Mouse (Mus musculus) E14TG2a.4 (cell line): ENCODE data around the gene Irf2bp2.

Experiments used
- H3K27me3 ChIP-seq: 2 replicates; pipeline ENCODE4 v1.6.1; 2014; ENCODE audit warnings: low read length, control low read depth; ENCODE audit not compliant: insufficient read depth
- H3K36me3 ChIP-seq: 2 replicates; pipeline ENCODE4 v1.6.1; 2014; ENCODE audit warnings: low read length, control low read depth; ENCODE audit not compliant: insufficient read depth
- H3K4me1 ChIP-seq: replicated peaks from 2 replicates; pipeline ENCODE4 v1.6.1; 2014; ENCODE audit warnings: low read depth, low read length, control low read depth
- H3K4me3 ChIP-seq: replicated peaks from 2 replicates; pipeline ENCODE4 v1.5.1; 2014; ENCODE audit warnings: mild to moderate bottlenecking, low read length
- H3K9me3 ChIP-seq: 2 replicates; pipeline ENCODE4 v1.6.1; 2014; ENCODE audit warnings: low read length, control low read depth
- CTCF ChIP-seq: conservative IDR thresholded peaks from 2 replicates; pipeline ENCODE4 v1.5.1; 2014; ENCODE audit warnings: low read length
- NANOG ChIP-seq: IDR thresholded peaks from 2 replicates; pipeline ENCODE4 v1.6.1; 2014; ENCODE audit warnings: borderline replicate concordance, low read length, mixed read lengths
- POU5F1 ChIP-seq: IDR thresholded peaks from 2 replicates; pipeline ENCODE4 v1.6.1; 2014; ENCODE audit warnings: low read length, borderline replicate concordance

Irf2bp2 gene

DNA sequence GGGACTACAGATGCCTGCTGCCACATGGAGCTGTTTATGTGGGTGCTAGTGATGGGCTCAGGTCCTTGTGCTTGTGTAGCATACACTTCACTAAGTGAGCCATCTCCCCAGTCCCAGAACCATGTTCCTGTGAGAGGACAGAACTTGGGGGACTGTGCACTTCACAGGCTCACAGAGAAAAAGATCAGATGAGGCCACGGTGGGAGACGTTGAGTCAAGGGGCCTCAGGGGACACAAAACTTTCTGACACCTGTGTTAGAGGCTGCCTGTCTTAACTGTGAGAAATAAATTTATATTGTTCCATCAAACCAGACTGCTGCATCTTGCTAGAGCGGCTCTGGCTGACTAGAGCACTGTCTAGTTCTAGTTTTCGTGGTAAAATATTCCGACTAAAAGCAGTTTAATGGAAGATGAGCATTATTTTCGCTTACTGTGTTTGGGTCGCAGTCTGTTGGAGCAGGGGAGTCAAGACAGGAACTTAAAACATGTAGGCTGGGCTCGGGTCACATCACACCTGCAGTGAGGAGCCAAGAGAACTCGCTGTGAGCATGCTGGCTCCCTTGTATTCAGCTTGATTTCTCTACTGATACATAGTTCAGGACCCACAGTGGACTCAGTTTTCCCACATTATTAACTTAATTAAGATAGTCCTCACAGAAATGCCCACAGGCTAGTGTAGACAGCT is 28.5 kb upstream of the Irf2bp2 start:
- no peak overlapping the region for H3K4me3 ChIP-seq
- H3K36me3 ChIP-seq: no peaks in the 10 kb centered on the region
- TF ChIP-seq NANOG: no peak
- TF ChIP-seq CTCF: no peak
- TF ChIP-seq POU5F1: no peak
- no peaks in the 10 kb centered on the region for H3K4me1 ChIP-seq
- H3K27me3 ChIP-seq: no peaks in the 10 kb centered on the region
- H3K9me3 ChIP-seq: no peaks in the 10 kb centered on the region

DNA sequence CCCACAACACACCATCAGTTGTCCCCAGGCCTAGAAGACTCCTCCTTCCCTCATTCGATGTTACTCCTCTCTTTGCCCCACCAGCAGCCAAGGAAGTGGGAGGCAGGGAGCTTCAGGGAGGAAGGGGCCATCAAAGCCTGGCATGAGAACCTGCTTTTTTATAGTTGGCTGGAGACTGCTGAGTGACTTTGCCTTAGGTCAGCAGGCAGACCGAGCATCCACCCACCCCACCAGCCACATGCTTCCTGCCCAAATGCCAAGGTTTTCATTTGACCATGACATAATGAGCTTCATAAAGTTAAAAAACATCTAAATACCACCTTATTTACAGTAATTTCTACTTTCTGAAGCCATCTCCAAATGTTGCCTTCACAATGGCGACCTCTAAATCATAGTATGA is 26.9 kb upstream of the Irf2bp2 start:
- Histone ChIP-seq H3K4me1 (peaks cover 3% of the 10 kb centered on the region; the same call in 1 of the 2 replicates), H3K9me3 (no peaks in the 10 kb centered on the region), H3K4me3 (no peak overlapping the region), H3K36me3 (no peaks in the 10 kb centered on the region), H3K27me3 (no peaks in the 10 kb centered on the region)
- TF ChIP-seq NANOG (no peak), CTCF (no peak), POU5F1 (no peak)

DNA sequence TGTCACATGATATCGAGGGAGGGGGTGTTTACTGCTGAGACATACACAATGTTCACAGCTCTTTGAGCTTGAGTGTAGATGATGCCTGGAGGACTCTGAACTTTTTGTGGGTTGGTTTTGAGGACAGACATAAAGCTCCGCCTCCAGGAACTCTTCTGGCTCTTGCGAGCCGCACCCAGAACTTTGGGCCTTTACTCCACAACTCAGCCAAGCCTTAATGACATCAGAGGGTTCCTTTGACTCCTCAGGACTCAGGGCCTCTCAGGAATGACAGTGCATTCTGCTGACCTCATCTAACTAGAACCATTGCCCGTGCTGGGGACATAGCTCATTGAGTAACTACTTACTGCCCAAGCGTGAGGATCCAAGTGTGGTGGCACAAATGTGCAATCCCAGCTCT is 25.7 kb upstream of the Irf2bp2 start:
- H3K4me1 ChIP-seq: peaks cover 13% of the 10 kb centered on the region
- H3K9me3 ChIP-seq: no peaks in the 10 kb centered on the region
- no peak for TF ChIP-seq CTCF
- TF ChIP-seq NANOG: no peak
- TF ChIP-seq POU5F1: no peak
- no peaks in the 10 kb centered on the region for H3K36me3 ChIP-seq
- H3K27me3 ChIP-seq: no peaks in the 10 kb centered on the region
- no peak overlapping the region for H3K4me3 ChIP-seq

DNA sequence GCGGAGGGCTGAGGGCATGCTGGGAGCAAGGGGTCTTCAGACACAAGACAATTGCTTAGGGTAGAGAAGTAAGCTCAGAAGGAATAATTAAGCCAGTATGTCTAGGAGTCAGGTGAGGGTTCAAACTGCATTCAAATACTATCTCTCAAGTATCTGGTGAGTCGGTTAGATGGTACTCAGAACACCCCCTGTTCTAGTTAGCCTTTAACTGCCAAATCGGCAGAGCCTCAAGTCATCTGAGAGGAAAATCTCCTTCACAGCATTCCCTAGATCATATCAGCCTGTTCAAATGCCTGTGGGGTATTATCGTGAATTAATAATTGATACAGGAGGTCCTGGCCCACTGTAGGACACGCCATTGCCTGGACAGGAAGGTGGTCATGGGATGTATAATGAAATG is 23.9 kb upstream of the Irf2bp2 start:
- TF ChIP-seq POU5F1 (no peak), NANOG (no peak), CTCF (no peak)

DNA sequence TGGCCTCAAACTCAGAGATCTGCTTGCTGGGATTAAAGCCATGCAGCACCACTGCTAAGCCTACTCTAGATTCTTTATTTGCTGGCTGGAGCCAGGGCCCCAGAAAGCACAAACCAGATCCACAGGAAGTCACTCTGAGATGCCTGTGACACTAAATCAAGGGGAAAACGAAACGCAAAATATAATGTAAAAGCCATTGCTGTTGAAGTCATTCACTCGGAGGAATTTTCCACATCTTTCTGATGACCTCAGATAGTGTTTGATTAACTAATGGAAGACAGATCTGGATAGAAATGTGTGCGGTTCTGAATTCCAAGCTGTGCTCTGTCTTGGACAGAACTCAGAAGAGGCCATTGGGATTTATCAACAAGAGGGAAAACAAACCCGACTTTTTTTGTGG is 22.9 kb upstream of the Irf2bp2 start:
- Histone ChIP-seq H3K4me3 (no peak overlapping the region), H3K36me3 (no peaks in the 10 kb centered on the region), H3K27me3 (peaks cover 9% of the 10 kb centered on the region; the same call in 1 of the 2 replicates), H3K9me3 (no peaks in the 10 kb centered on the region), H3K4me1 (peaks cover 31% of the 10 kb centered on the region)
- no peak for TF ChIP-seq POU5F1
- no peak for TF ChIP-seq CTCF
- TF ChIP-seq NANOG: no peak

More for the DNA sequence above, 23.9 kb upstream of the Irf2bp2 start:
- H3K4me3 ChIP-seq: no peak overlapping the region
- no peaks in the 10 kb centered on the region for H3K36me3 ChIP-seq
- peaks cover 29% of the 10 kb centered on the region for H3K4me1 ChIP-seq
- H3K9me3 ChIP-seq: no peaks in the 10 kb centered on the region
- H3K27me3 ChIP-seq: peaks cover 5% of the 10 kb centered on the region; the same call in 1 of the 2 replicates

DNA sequence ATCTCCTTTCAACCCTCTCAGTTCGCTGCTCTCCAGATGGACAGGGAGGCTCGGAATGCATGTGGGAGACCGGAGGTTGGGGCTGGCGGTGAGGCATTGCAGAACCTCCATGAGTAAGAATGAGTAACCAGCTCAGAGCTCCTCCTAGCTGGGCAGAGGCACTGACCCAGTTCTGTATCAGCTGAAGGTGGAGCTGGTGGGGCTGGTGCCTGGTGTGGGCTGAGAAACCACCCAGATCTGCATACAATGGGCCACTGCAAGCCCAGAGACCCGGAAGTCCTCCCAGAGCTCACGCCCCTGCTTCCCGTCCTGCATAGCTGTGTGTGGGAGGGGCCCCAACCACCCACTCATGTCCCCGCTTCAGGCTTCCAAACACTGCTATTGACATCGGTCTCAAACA is 22.0 kb upstream of the Irf2bp2 start:
- peaks cover 11% of the 10 kb centered on the region for H3K27me3 ChIP-seq
- no peaks in the 10 kb centered on the region for H3K9me3 ChIP-seq
- TF ChIP-seq CTCF: no peak
- TF ChIP-seq POU5F1: no peak
- TF ChIP-seq NANOG: no peak
- H3K4me1 ChIP-seq: peaks cover 38% of the 10 kb centered on the region
- H3K36me3 ChIP-seq: no peaks in the 10 kb centered on the region
- no peak overlapping the region for H3K4me3 ChIP-seq

DNA sequence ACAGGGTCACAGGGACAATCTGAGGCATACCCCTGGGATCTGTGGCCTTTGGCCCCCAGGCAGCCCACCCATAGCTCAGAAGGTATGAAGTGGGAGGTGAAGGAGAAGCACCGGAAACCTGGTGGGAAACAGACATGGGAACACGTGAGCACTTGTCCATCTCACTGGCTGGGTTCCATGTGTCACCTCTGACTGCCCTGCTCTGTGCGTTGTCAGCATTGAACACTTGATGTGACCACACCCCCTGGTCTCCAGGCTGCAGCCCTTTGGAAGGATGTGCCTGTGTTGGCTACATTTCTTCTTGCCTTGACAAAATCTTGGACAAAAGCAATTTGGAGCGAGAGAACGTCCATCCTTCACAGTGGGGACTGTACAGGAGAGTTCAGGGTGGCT is 20.9 kb upstream of the Irf2bp2 start:
- H3K4me3 ChIP-seq: no peak overlapping the region
- TF ChIP-seq NANOG: no peak
- no peak for TF ChIP-seq CTCF
- no peak for TF ChIP-seq POU5F1
- peaks cover 12% of the 10 kb centered on the region for H3K27me3 ChIP-seq
- H3K9me3 ChIP-seq: no peaks in the 10 kb centered on the region
- H3K4me1 ChIP-seq: peaks cover 43% of the 10 kb centered on the region
- no peaks in the 10 kb centered on the region for H3K36me3 ChIP-seq

DNA sequence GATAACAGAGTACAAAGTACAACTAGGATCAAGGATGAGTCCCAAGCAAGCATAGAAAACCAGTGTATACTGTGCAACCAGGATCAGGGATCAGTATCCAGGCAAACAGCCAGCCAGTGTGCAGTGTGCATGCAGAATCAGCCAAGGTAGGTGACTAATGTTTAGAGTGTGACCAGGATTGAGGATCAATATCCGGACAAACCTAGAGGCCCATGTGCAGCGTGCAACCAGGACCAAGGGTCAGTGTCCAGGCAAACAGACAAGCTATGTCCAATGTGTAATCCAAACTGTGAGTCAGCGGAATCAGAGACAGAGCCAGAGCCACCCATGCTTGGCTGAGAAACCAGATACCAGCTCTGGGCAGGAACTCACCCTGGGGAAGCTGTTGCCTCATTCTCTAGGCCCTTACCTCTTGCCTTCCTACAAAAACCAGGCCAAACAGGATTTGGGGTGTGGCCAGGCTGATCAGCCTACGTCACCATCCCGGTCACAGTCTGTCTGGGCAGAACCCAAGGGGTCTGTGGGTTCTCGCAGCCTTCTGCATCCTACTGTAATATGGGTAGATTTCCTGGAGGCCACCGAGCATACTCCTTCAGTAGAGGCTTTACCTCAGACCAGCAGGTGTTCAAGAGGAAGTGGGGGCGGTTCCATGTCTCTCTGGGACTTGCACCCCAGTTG is 20.4 kb upstream of the Irf2bp2 start:
- Histone ChIP-seq H3K4me1 (peaks cover 43% of the 10 kb centered on the region), H3K9me3 (no peaks in the 10 kb centered on the region), H3K36me3 (no peaks in the 10 kb centered on the region), H3K27me3 (peaks cover 15% of the 10 kb centered on the region), H3K4me3 (no peak overlapping the region)
- TF ChIP-seq POU5F1: no peak

DNA sequence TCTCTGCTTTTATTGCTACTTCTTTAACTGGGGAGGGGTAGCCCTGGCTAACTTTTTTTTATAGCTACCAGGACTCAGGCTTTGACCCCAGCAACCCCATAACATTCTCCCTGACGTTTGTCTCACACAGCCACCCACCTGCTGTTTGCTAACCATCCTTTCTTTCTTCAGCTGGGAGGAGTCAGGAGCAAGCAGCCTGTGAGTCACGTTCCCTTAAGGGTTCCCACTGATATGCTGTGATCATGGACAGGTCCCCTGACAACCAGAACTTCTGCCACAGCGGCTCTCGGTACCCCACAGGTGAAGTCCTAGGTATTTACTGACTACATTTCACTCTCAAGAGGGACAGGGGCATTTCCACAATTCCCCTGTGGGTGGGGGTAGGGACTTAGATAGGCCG is 19.4 kb upstream of the Irf2bp2 start:
- Histone ChIP-seq H3K36me3 (no peaks in the 10 kb centered on the region), H3K4me1 (peaks cover 43% of the 10 kb centered on the region), H3K4me3 (no peak overlapping the region), H3K9me3 (no peaks in the 10 kb centered on the region), H3K27me3 (peaks cover 15% of the 10 kb centered on the region)
- TF ChIP-seq CTCF: no peak
- TF ChIP-seq NANOG: no peak
- no peak for TF ChIP-seq POU5F1
